Mouse (Mus musculus) liver, postnatal 0 days (tissue): ENCODE data around the gene Gm7879.

Experiments used
- CTCF ChIP-seq: sonication (generic); IDR thresholded peaks from 2 replicates; pipeline ENCODE4 v1.5.1; 2016; ENCODE audit warnings: antibody characterized with exemption, low read depth
- EP300 ChIP-seq: IDR thresholded peaks from 2 replicates; pipeline ENCODE4 v1.6.1; 2016; ENCODE audit warnings: antibody characterized with exemption, low read depth, mild to moderate bottlenecking

GRCm38 (mm10) chr5:43871845-43872244 is 41.1 kb upstream of the Gm7879 start:
- TF ChIP-seq CTCF: no peak
- no peak for TF ChIP-seq EP300
